Comparison of ENCODE assay signal across 14 mouse cellular contexts in genomic region chr4:140504067-140504913, GRCm38 (mm10).
A peak's percentile ranks its signal among the peaks of the same experiment; 100 is the strongest.
DNase-seq lines count a peak whose midpoint lies in the region; ATAC-seq lines count a peak whose summit lies in the region.
"Had no signal": no experiment of that assay in that cellular context is flagged by ENCODE, and none has a peak within 500 bp of the region (broad histone marks: within the 10 kb centered on the region; RNA-seq: fewer than 3 reads in every experiment).

No protein-coding gene starts in this region.

- H3K36me3 ChIP-seq in hindbrain, embryonic 14.5 days (replicated peaks; ENCODE audit: control insufficient read depth, insufficient read depth): no peaks in the 10 kb centered on the region
- H3K36me3 ChIP-seq: heart, embryonic 13.5 days; limb, embryonic 12.5 days had no signal

- H3K4me3 ChIP-seq in hindbrain, embryonic 14.5 days (replicated peaks; ENCODE audit: low read length): no peak overlapping the region
- H3K4me3 ChIP-seq: heart, embryonic 13.5 days; limb, embryonic 12.5 days; myocyte had no signal

- H3K9me3 ChIP-seq in hindbrain, embryonic 14.5 days (ENCODE audit: control insufficient read depth, low read length): no peaks in the 10 kb centered on the region
- H3K9me3 ChIP-seq: heart, embryonic 13.5 days; limb, embryonic 12.5 days had no signal

- H3K27ac ChIP-seq in hindbrain, embryonic 14.5 days: no peak overlapping the region; the same call in 1 of the 2 replicates
- H3K27ac ChIP-seq: heart, embryonic 13.5 days; limb, embryonic 12.5 days had no signal

- 33% methylated on average over 16 of the region's 16 CpGs for WGBS in hindbrain, embryonic 14.5 days

- peak; percentile 49; the same call in 1 of the 2 replicates for ATAC-seq in hindbrain, embryonic 14.5 days (ENCODE audit: low FRiP score)
- ATAC-seq: liver, postnatal 0 days had no signal

- H3K4me2 ChIP-seq in hindbrain, embryonic 14.5 days (replicated peaks): no peak overlapping the region
- H3K4me2 ChIP-seq: heart, embryonic 13.5 days; limb, embryonic 12.5 days had no signal

- no peak overlapping the region for H3K9ac ChIP-seq in hindbrain, embryonic 14.5 days
- H3K9ac ChIP-seq: heart, embryonic 13.5 days; limb, embryonic 12.5 days; liver, postnatal 0 days had no signal

- peak; percentile 11 for DNase-seq in layer of hippocampus, adult 11-12 months (ENCODE audit: low spot score)
- DNase-seq in layer of hippocampus, adult 8-10 months (ENCODE audit: low spot score in 2 of 2): no peak
- DNase-seq in MN1 (ENCODE audit: low spot score): peak; percentile 88
- peak; percentile 46 for DNase-seq in Muller cell, postnatal 12 days (ENCODE audit: inconsistent ontology term)
- no peak for DNase-seq in hindbrain, embryonic 14.5 days (ENCODE audit: low spot score)
- DNase-seq in thymus, postnatal 4 days: no peak
- DNase-seq in cerebellum, adult 9-10 months: no peak
- DNase-seq: adrenal gland, postnatal 10 days; gastrocnemius, postnatal 36 days; kidney, postnatal 4 days; liver, postnatal 0 days had no signal

- no peaks in the 10 kb centered on the region for H3K27me3 ChIP-seq in hindbrain, embryonic 14.5 days (ENCODE audit: control insufficient read depth, insufficient read depth, low read length)

- H3K4me1 ChIP-seq in hindbrain, embryonic 14.5 days (replicated peaks; ENCODE audit: control insufficient read depth, insufficient read depth, low read length): peaks cover 6% of the 10 kb centered on the region

Comparison
In these comparisons a context has a peak if more than half of its experiments do, and no peak if none do; other contexts are left out.
1. DNase-seq: peak in layer of hippocampus, adult 11-12 months (single experiment), MN1 (single experiment) and Muller cell, postnatal 12 days (single experiment); none in layer of hippocampus, adult 8-10 months (0 of 2), hindbrain, embryonic 14.5 days (single experiment), thymus, postnatal 4 days (single experiment) and cerebellum, adult 9-10 months (single experiment).